Mouse (Mus musculus) heart, adult 8-10 months (tissue): Measurements from ENCODE around the gene Aqp8. TPM values are rescaled to one million over a fixed set of nuclear protein-coding genes. Genes with fewer than 3 reads are reported as not detected.

ENCODE experiments used
- DNase-seq: peaks from one replicate; pipeline ENCODE4 v3.0.0; 2022; ENCODE audit warnings: low spot score
- total RNA-seq, 4 experiments: library from RNA; stranded (reverse); gene quantifications; 2 replicates each; pipeline ENCODE4 v1.2.4; 2022

Aqp8 gene
- total RNA-seq, 4 experiments from 2014 or later, result 9.5 to 11.9 (median 10.1) TPM

- no peak for DNase-seq
Observed at GRCm38 (mm10) chr7:123487703-123488102, 25.6 kb downstream of the Aqp8 start.

- no peak for DNase-seq
Observed at GRCm38 (mm10) chr7:123499481-123500238, 37.6 kb downstream of the Aqp8 start.

GRCm38 (mm10) chr7:123500239-123501219 lies 38.4 kb downstream of the Aqp8 start, which contains the start of gene Zkscan2:
Gene Zkscan2 (minus strand): TSS chr7:123500449.
- DNase-seq, result peak; percentile 28

- peak; percentile 11 for DNase-seq
Observed at GRCm38 (mm10) chr7:123503358-123503757, 41.3 kb downstream of the Aqp8 start.

GRCm38 (mm10) chr7:123507946-123508345 lies 45.9 kb downstream of the Aqp8 start:
- no peak for DNase-seq

Other genes starting within 250 kb of the Aqp8 start
- not detected for gene Slc5a11, start 247.5 kb upstream of the Aqp8 start, total RNA-seq
- gene Lcmt1, start 92.5 kb upstream of the Aqp8 start, total RNA-seq, result 10 to 100 TPM; 19.4 to 24.9 (median 20.9) TPM
- 10 to 100 TPM; 13.5 to 18.1 (median 14.5) TPM for gene Arhgap17, start 92.4 kb upstream of the Aqp8 start, total RNA-seq
- gene Zkscan2, start 38.2 kb downstream of the Aqp8 start, total RNA-seq, result under 1 TPM; 0.32 to 0.87 (median 0.46) TPM